Mouse (Mus musculus) cortical plate, adult 2 months (tissue): ENCODE data around the gene Lin52.

ENCODE experiments used
- CTCF ChIP-seq: fragments of 200-500 bp; IDR thresholded peaks from 2 replicates; pipeline ENCODE4 v1.5.1; 2011; ENCODE audit warnings: mild to moderate bottlenecking, control low read depth, low read length; ENCODE audit not compliant: insufficient read depth; ENCODE audit errors: extremely low read depth
- POLR2A ChIP-seq: fragments of 200-500 bp; IDR thresholded peaks from 2 replicates; pipeline ENCODE4 v1.6.1; 2011; ENCODE audit warnings: mild to moderate bottlenecking, low read length, control low read depth; ENCODE audit not compliant: insufficient read depth; ENCODE audit errors: extremely low read depth

DNA sequence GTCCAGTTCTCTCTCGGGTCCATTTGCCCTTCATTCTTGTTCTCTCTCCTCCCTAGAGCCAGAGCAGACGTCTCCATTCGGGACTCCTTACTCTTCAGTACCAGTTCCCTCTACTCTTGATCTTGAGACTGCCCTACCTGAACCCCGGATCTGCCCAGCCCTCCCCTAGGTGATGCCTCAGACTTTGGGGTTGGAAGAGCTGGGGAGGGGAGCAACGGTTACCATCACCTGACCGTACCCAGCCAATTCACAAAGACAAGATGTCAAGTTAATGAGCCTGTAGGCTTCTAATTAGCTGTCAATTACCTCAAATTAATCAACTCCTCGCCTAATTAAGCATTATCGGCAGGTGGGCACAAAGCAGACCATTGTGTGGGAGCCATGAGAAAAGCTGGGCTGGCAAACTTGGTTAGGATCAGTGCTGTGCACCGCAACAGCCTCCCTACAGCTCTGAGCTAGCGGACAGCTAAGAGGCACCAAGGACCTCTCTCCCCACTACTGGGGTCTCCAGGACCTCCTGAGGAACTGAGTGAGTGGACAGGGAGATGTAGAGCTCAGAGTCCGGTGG, 90.3 kb downstream of the Lin52 start:
- TF ChIP-seq CTCF, result no peak
- no peak for TF ChIP-seq POLR2A
